Mouse (Mus musculus) lung, embryonic 16.5 days (tissue): ENCODE measurements around the gene Lrig1. TPM values are rescaled to one million over a fixed set of nuclear protein-coding genes. Genes with fewer than 3 reads are reported as not detected.

ENCODE experiments used
- ATAC-seq: fragments of 200-750 bp; cut with Nextera tagmentation; 2 replicates; pipeline ENCODE4 v1.8.0; 2017; ENCODE audit warnings: low read depth, mild to moderate bottlenecking, moderate library complexity
- H3K27ac ChIP-seq: fragments of 300-500 bp; sonication (generic); 2 replicates; pipeline ENCODE4 v1.5.1; 2014; ENCODE audit warnings: mild to moderate bottlenecking, control low read depth, low read length
- H3K27me3 ChIP-seq: fragments of 300-500 bp; sonication (generic); 2 replicates; pipeline ENCODE4 v1.6.1; 2014; ENCODE audit warnings: low read depth, low read length, mixed read lengths; ENCODE audit not compliant: control insufficient read depth, insufficient read depth
- H3K36me3 ChIP-seq: fragments of 300-500 bp; sonication (generic); 2 replicates; pipeline ENCODE4 v1.6.1; 2014; ENCODE audit warnings: low read length; ENCODE audit not compliant: control insufficient read depth, insufficient read depth
- H3K4me1 ChIP-seq: fragments of 300-500 bp; sonication (generic); replicated peaks from 2 replicates; pipeline ENCODE4 v1.6.1; 2014; ENCODE audit warnings: low read length, mixed read lengths; ENCODE audit not compliant: control insufficient read depth, insufficient read depth
- H3K4me2 ChIP-seq: fragments of 300-500 bp; sonication (generic); 2 replicates; pipeline ENCODE4 v1.6.1; 2014; ENCODE audit warnings: low read depth, low read length, control low read depth
- H3K4me3 ChIP-seq: fragments of 300-500 bp; sonication (generic); 2 replicates; pipeline ENCODE4 v1.5.1; 2014; ENCODE audit warnings: mild to moderate bottlenecking, low read length, control low read depth
- H3K9ac ChIP-seq: fragments of 300-500 bp; sonication (generic); 2 replicates; pipeline ENCODE4 v1.6.1; 2014; ENCODE audit warnings: low read length, control low read depth
- H3K9me3 ChIP-seq: fragments of 300-500 bp; sonication (generic); 2 replicates; pipeline ENCODE4 v1.6.1; 2016; ENCODE audit warnings: low read length; ENCODE audit not compliant: control insufficient read depth
- WGBS: fragments of 180-500 bp; shearing (Covaris S2); extraction: QIAGEN DNeasy Blood & Tissue Kit; methylation state at CpG from one replicate; pipeline ENCODE4 v1.1.7; 2014; 5-methylcytosine and 5-hydroxymethylcytosine counted together
- polyA plus RNA-seq: library from polyadenylated mRNA; unstranded; fragments of >200 nt; fragmentation: Nextera tagmentation; extraction: Ambion mirVana; gene quantifications from 2 replicates; pipeline ENCODE4 v1.2.1, GENCODE M21; 2015

Gene Lrig1
- polyA plus RNA-seq, 1 experiment from 2014 or later = 7.7 TPM

GRCm38 (mm10) chr6:94669370-94669769 is 30.6 kb downstream of the Lrig1 start:
- Histone ChIP-seq H3K9me3 (no peaks in the 10 kb centered on the region), H3K36me3 (no peaks in the 10 kb centered on the region), H3K27ac (no peak overlapping the region), H3K27me3 (no peaks in the 10 kb centered on the region), H3K4me1 (peaks cover 20% of the 10 kb centered on the region), H3K4me2 (no peak overlapping the region), H3K9ac (no peak overlapping the region), H3K4me3 (no peak overlapping the region)
- WGBS = 72% methylated on average over 6 of the region's 6 CpGs
- ATAC-seq = no peak

GRCm38 (mm10) chr6:94668204-94668863 is 31.6 kb downstream of the Lrig1 start:
- Histone ChIP-seq H3K4me1 (peaks cover 20% of the 10 kb centered on the region), H3K4me3 (no peak overlapping the region), H3K9ac (no peak overlapping the region), H3K36me3 (no peaks in the 10 kb centered on the region), H3K4me2 (peak overlapping the region; percentile 38), H3K9me3 (no peaks in the 10 kb centered on the region), H3K27ac (no peak overlapping the region), H3K27me3 (no peaks in the 10 kb centered on the region)
- no peak for ATAC-seq
- whole genome bisulfite sequencing = 18% methylated on average over 13 of the region's 13 CpGs

- Histone ChIP-seq H3K27ac (no peak overlapping the region), H3K9me3 (no peaks in the 10 kb centered on the region), H3K36me3 (no peaks in the 10 kb centered on the region), H3K4me1 (peaks cover 20% of the 10 kb centered on the region), H3K27me3 (no peaks in the 10 kb centered on the region), H3K4me3 (no peak overlapping the region), H3K9ac (no peak overlapping the region), H3K4me2 (no peak overlapping the region)
- 74% methylated on average over 4 of the region's 4 CpGs for WGBS
- no peak for ATAC-seq
Observed at GRCm38 (mm10) chr6:94667131-94667530, 32.8 kb downstream of the Lrig1 start.

GRCm38 (mm10) chr6:94666432-94667119 is 33.4 kb downstream of the Lrig1 start:
- no peak overlapping the region for H3K4me2 ChIP-seq
- no peaks in the 10 kb centered on the region for H3K9me3 ChIP-seq
- WGBS = 67% methylated on average over 7 of the region's 7 CpGs
- H3K9ac ChIP-seq = no peak overlapping the region
- H3K4me3 ChIP-seq = no peak overlapping the region
- no peaks in the 10 kb centered on the region for H3K36me3 ChIP-seq
- no peak for ATAC-seq
- no peaks in the 10 kb centered on the region for H3K27me3 ChIP-seq
- H3K27ac ChIP-seq = no peak overlapping the region
- H3K4me1 ChIP-seq = peaks cover 20% of the 10 kb centered on the region

GRCm38 (mm10) chr6:94665677-94666076 is 34.3 kb downstream of the Lrig1 start:
- 79% methylated on average over 1 of the region's 1 CpGs for WGBS

GRCm38 (mm10) chr6:94665248-94665647 is 34.7 kb downstream of the Lrig1 start:
- no peak overlapping the region for H3K27ac ChIP-seq
- no peak overlapping the region for H3K4me2 ChIP-seq
- H3K36me3 ChIP-seq = no peaks in the 10 kb centered on the region
- H3K4me3 ChIP-seq = no peak overlapping the region
- 54% methylated on average over 7 of the region's 7 CpGs for WGBS
- no peak overlapping the region for H3K9ac ChIP-seq
- ATAC-seq = no peak; the same call in 1 of the 2 replicates
- no peaks in the 10 kb centered on the region for H3K27me3 ChIP-seq
- no peaks in the 10 kb centered on the region for H3K9me3 ChIP-seq
- H3K4me1 ChIP-seq = peaks cover 20% of the 10 kb centered on the region

More at GRCm38 (mm10) chr6:94665677-94666076, 34.3 kb downstream of the Lrig1 start:
- ATAC-seq = no peak
- no peak overlapping the region for H3K4me2 ChIP-seq
- no peak overlapping the region for H3K4me3 ChIP-seq
- H3K36me3 ChIP-seq = no peaks in the 10 kb centered on the region
- H3K9ac ChIP-seq = no peak overlapping the region
- H3K27ac ChIP-seq = no peak overlapping the region
- H3K4me1 ChIP-seq = peaks cover 20% of the 10 kb centered on the region
- no peaks in the 10 kb centered on the region for H3K27me3 ChIP-seq
- H3K9me3 ChIP-seq = no peaks in the 10 kb centered on the region

GRCm38 (mm10) chr6:94664000-94664399 is 36.0 kb downstream of the Lrig1 start:
- 65% methylated on average over 6 of the region's 6 CpGs for WGBS
- ATAC-seq = no peak

GRCm38 (mm10) chr6:94661923-94662322 is 38.0 kb downstream of the Lrig1 start:
- Histone ChIP-seq H3K4me3 (no peak overlapping the region), H3K36me3 (no peaks in the 10 kb centered on the region), H3K27ac (no peak overlapping the region), H3K27me3 (no peaks in the 10 kb centered on the region), H3K4me1 (peaks cover 7% of the 10 kb centered on the region; the same call in 1 of the 2 replicates), H3K9ac (no peak overlapping the region), H3K9me3 (no peaks in the 10 kb centered on the region), H3K4me2 (no peak overlapping the region)
- WGBS = 84% methylated on average over 9 of the region's 9 CpGs
- ATAC-seq = no peak

More at GRCm38 (mm10) chr6:94664000-94664399, 36.0 kb downstream of the Lrig1 start:
- no peak overlapping the region for H3K4me2 ChIP-seq
- no peaks in the 10 kb centered on the region for H3K9me3 ChIP-seq
- peaks cover 16% of the 10 kb centered on the region; the same call in 1 of the 2 replicates for H3K4me1 ChIP-seq
- no peaks in the 10 kb centered on the region for H3K36me3 ChIP-seq
- H3K9ac ChIP-seq = no peak overlapping the region
- no peak overlapping the region for H3K4me3 ChIP-seq
- no peaks in the 10 kb centered on the region for H3K27me3 ChIP-seq
- no peak overlapping the region for H3K27ac ChIP-seq

GRCm38 (mm10) chr6:94661321-94661720 is 38.6 kb downstream of the Lrig1 start:
- no peak overlapping the region for H3K4me2 ChIP-seq
- H3K36me3 ChIP-seq = no peaks in the 10 kb centered on the region
- H3K4me3 ChIP-seq = no peak overlapping the region
- no peak overlapping the region for H3K27ac ChIP-seq
- H3K4me1 ChIP-seq = peaks cover 3% of the 10 kb centered on the region
- WGBS = 78% methylated on average over 8 of the region's 8 CpGs
- ATAC-seq = no peak
- H3K27me3 ChIP-seq = no peaks in the 10 kb centered on the region
- H3K9ac ChIP-seq = no peak overlapping the region
- no peaks in the 10 kb centered on the region for H3K9me3 ChIP-seq
